Mouse (Mus musculus) megakaryocyte, adult 5-6 weeks (primary cell): Measurements from ENCODE around the gene Vmn2r48. TPM values are rescaled to one million over a fixed set of nuclear protein-coding genes. Genes with fewer than 3 reads are reported as not detected.
"Not testable (repeated sequence)": the region's sequence is repeated elsewhere in the genome, so short reads cannot be mapped to it uniquely, and the experiment has no call there.

Experiments
- ATAC-seq: 2 replicates; pipeline ENCODE4 v1.8.0; 2016; ENCODE audit warnings: mild to moderate bottlenecking, inconsistent platforms; ENCODE audit not compliant: poor library complexity, severe bottlenecking
- total RNA-seq, 2 experiments: library from RNA; stranded (forward) in 1 of 2; stranded (reverse) in 1 of 2; fragments of 153-499, 151-499 nt in 1 of 2; fragments of 221-1000, 200-1000 nt in 1 of 2; gene quantifications; 2 replicates each; pipeline versions ENCODE4 v1.2.3 to v1.2.4; 2015 to 2017

Gene Vmn2r48
- total RNA-seq (2015) (not detected in 2 replicates), total RNA-seq (2017) (not detected in 2 replicates)

- not testable (repeated sequence) for ATAC-seq
These were observed at the start of gene Vmn2r48 for GRCm38 (mm10) chr7:9953485-9953884. Gene Vmn2r48, minus strand, starts transcription at chr7:9953585.

GRCm38 (mm10) chr7:9992157-9992556 lies 38.8 kb upstream of the Vmn2r48 start, which contains the start of gene Vmn2r49:
Gene Vmn2r49, minus strand, starts transcription at chr7:9992257.
- not testable (repeated sequence) for ATAC-seq

Other genes starting within 250 kb of the Vmn2r48 start
- gene Vmn2r46, start 183.0 kb downstream of the Vmn2r48 start, total RNA-seq (2015): not detected in 2 replicates
- not detected in 2 replicates for gene Vmn2r46, start 183.0 kb downstream of the Vmn2r48 start, total RNA-seq (2017)
- not detected in 2 replicates for gene Vmn2r47, start 112.3 kb downstream of the Vmn2r48 start, total RNA-seq (2015)
- not detected in 2 replicates for gene Vmn2r47, start 112.3 kb downstream of the Vmn2r48 start, total RNA-seq (2017)
- not detected in 2 replicates for gene Vmn2r49, start 38.7 kb upstream of the Vmn2r48 start, total RNA-seq (2015)
- not detected in 2 replicates for gene Vmn2r49, start 38.7 kb upstream of the Vmn2r48 start, total RNA-seq (2017)
- gene Vmn2r50, start 99.7 kb upstream of the Vmn2r48 start, total RNA-seq (2015): not detected in 2 replicates
- gene Vmn2r50, start 99.7 kb upstream of the Vmn2r48 start, total RNA-seq (2017): not detected in 2 replicates
- gene Vmn2r51, start 152.2 kb upstream of the Vmn2r48 start, total RNA-seq (2015): not detected in 2 replicates
- gene Vmn2r51, start 152.2 kb upstream of the Vmn2r48 start, total RNA-seq (2017): not detected in 2 replicates
- not detected in 2 replicates for gene Vmn2r52, start 223.0 kb upstream of the Vmn2r48 start, total RNA-seq (2015)
- not detected in 2 replicates for gene Vmn2r52, start 223.0 kb upstream of the Vmn2r48 start, total RNA-seq (2017)